Mouse (Mus musculus) thymus, postnatal 4 days (tissue): ENCODE data around the gene Upf2.
"Not testable (repeated sequence)": the region's sequence is repeated elsewhere in the genome, so short reads cannot be mapped to it uniquely, and the experiment has no call there.

ENCODE experiments used
- DNase-seq: peaks from one replicate; pipeline ENCODE4 v3.0.0; 2021

Upf2 gene

DNA sequence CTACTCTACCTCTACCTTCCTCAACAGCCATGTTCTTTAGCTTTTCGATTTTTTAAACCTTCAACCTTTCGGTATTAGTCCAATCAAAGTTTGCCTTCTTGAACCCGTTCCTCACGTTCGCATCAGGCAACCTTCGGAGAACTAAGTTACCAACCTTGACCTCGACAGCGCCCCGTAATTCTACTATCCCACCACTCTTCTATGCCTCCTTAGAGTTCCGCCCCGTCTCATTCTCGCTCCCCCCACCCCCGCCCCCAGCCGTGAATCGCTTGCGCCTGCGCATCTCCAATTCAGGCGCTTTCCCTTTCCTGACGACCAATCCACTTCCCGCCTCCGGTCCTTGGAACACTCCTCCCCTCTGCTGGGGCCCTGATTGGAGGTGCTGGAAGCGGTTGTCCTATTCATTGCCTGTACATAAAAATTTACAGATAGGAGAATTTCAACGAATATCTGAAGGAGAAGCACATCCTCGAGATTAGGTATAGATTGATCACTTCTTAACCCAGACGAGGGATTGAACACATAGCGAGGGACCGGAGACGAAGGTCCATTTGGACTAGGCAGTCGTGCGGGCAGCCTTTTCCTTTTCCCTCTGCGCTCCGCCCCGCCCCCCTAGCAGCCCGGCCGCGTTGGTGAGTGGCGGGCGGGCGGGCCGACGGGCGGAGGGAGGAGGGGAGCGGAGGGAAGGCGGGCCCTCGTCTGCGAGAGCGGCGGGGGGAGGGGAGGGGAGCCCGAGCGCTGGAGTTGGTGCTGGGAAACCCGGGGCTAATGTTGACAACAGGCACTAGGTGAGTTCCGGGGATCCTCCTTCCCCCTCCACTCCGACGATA lies at the start of gene Upf2:
Upf2 (plus strand) TSS at position 704 of the 830 bp plus-strand sequence.
- peak; percentile 99 for DNase-seq

DNA sequence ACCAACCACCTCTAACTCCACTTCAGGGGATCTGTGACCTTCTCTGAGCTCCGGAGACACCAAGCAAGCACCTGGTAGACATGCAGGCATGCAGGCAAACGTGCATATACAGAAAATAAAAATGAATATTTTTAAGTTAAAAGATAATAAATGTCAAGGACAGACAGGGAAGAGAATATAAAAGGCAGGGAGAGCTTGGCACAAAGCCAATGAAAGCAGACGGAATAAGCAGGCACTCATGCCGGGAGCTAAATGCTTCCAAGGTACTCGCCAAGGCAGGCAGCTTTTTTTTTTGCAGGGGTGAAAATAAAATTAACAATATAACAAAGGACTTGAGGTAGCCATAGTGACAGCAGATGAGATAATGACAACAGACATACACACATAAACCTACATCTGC lies 45.2 kb upstream of the Upf2 start:
- DNase-seq = no peak

DNA sequence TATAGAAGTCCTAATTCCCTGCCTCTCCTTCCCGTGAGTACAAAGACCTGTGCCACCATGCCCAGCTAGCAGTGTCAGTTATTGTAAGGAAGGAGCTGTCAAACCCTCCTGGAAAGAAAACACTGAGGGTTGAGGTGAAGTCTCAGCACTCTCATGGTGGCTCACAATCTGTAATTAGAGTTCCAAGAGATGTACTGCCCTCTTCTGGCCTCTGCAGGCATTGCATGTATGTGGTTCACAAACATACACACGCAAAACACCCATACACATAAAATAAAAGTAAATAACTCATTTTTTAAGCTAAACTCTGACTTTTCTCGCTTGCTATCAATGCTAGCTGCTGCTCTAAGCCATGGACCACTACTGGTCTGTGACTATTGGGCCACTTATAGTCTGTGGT lies 44.6 kb upstream of the Upf2 start:
- peak; percentile 74 for DNase-seq

DNA sequence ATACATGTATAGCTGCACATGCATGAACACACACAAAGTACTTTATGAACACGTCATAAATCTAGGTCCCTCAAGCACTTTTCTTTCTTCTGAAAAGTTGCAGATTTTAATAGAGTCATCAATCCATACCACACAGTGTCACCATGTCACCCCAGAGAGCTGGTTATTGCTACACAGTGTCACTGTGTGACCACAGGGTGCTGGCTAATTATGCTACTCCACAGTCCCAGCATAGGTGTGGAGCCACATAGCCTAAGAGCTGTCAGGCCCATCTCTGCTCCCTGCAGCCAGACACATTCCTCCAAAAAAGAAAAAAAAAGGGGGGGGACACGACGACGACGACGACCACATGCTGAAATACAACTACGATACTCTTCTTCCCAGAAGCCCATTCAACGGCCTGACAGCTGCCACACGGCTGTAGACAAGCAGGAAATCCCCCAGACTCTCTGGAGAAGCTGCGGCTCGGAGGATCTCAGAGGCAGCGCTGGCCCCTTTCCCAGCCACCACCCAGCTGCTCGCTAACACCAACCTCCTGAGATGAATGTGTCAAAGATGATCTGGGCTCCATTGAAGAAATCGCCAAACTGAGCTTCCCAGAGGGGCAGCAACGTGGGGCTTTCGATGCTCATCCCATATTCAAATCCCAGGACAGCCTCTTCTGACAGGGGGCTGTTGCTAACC lies 39.8 kb upstream of the Upf2 start:
- no peak for DNase-seq

DNA sequence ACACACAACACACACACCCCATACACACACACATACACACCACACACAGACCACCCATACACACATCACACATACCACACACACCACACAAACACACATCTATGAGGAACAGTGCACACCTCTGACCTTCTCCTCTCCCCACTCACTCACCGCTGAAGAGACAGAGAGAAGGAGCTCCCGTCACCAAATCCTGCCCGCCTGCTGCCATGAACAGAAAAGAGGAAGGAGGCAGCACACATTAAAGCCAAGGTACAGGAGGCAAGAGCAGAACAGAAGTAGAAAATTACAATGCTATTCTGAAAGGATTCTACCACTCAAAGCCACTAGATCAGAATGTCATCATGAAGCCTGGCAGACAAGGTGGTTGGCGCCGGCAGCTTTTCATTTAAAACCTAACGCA lies 28.4 kb upstream of the Upf2 start:
- no peak for DNase-seq

DNA sequence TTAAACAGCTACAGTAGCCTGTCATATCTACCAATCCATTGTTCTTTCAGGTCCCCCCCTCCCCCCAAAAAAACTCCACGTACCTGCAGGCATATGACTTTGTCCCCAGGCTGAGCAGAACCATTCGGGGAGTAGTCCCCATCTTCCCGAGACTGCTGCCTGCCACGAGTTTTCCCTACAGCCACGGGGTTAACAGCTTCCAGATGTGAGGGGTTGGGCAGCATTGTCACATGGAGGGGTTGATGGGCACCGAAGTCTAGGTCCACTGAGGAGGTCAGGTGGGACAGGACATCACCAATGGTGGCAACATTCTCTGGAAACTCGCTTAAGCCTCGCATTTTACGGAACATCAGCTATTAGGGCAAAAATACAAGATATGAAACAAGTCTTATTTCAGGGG lies 27.5 kb upstream of the Upf2 start:
- DNase-seq = no peak

DNA sequence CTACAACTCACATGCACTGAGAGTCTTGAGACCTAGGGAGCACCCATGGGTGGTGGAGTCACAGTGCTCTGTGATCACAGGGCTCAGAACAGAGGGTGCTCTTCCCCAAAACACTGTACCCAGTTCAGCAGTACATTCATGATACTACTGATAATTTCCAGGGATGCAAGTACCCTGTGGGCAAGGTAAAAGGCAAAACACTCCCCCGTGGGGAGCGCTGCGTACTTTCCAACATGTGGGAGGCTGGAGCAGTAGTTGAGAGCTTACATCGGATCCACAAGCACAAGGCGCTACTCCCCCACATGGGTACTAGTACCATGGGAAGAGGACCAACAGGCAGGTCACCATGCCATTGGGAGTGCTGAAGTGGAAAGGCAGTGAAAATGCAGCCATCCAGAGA lies 23.8 kb upstream of the Upf2 start:
- DNase-seq = no peak

DNA sequence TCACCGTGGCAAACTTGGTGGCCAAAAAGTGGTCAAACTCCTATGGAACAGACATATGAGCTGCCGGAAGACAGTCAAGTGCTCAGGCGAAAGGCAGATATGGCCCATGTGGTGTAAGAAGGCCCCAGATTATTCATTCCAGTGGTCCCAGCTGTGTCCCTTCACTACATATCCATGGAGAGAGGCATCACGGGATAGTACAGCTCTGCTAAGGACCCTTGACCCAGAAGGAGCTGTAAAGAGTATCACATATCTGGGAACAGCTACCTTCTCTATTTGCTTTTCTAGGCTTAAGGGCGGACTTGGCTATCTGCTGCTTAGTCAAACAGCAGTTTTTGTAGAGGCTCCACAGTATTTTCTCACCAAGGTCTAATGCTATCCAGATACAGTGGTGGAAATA lies 21.5 kb upstream of the Upf2 start:
- no peak for DNase-seq

DNA sequence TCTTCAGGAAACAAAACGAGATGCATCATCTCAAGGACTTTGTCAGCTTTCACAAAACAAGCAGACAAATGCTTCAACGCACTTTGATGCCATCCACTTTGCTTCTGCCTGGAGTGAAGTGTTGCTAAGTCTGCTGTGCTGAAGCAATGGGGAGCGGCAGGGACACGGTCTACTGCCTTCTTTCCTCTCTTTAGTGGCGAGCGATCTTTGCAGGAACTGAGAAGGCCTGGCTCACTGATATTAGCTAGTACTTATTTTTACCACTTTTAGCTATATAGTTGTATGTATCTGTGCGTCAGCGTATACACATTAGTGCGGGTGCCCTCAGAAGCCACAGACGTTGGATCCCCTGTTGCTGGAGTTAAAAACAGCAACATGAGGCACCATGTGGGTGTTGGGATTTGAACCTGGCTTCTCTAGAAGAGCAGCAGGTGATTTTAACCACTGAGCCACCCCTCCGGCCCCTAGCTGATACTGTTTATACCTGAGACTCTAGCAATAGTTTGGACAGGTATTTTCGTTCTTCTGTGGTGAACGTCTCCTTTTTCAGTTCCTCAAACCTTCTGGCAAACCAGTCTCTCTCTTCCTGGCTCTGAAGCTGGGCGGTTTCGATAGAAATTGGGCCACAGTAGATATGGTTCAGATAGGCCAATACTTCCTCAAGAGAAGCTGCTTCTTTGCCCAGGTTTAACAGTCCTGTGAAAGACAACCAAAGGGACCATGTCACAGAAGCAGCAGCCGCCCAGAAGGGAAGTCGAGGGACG lies 20.8 kb upstream of the Upf2 start:
- no peak for DNase-seq

DNA sequence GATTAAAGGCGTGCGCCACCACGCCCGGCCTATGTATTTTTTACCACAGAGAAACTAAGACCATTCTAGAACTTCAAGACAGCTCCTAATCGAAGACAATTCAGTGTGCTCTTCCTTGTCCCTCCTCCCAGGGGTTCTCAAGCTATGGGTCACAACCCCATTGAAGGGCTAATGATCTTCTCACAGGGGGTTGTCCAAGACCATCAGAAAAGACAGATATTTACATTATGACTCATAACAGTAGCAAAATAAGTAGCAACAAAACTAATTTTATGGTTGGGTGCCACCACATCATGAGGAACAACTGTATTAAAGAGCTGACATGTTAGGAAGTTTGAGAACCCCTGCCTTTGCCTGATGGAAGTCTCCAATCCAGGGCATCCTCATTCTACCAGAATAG lies 19.3 kb upstream of the Upf2 start:
- DNase-seq = no peak

DNA sequence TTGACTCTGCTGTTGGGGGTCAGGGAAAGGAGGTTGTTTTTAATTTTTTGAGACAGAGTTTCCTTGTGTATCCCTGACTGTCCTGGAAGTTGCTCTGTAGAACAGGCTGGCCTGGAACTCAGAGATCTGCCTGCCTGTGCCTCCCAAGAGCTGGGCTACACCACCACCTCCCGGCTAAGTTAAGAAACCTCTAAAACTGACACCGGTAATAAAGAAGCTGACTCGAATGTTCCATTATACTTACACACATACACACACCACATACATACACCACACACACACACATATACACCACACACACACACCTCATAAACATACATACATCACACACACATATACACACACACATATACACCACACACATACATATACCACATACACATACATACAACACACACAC lies 16.3 kb upstream of the Upf2 start:
- no peak for DNase-seq

DNA sequence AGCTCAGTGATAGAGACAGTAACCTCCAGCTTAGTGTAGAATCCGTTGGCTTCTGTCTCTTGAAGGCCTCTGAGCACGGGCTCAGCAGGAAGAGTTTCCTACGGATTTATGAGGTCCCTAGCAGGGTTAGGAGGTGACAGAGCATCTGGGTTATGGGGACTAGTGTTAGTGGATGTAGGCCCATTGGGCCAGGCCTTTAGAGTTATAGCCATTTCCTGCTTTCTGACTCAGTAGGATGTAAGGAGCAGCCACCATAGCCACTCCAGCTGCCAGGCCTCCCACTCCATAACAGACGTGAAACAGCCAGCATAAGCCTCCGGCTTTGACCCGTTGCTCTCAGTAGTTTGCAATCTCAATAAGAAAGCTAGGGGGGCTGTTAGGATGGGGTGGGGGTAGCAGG lies 15.2 kb upstream of the Upf2 start:
- no peak for DNase-seq

DNA sequence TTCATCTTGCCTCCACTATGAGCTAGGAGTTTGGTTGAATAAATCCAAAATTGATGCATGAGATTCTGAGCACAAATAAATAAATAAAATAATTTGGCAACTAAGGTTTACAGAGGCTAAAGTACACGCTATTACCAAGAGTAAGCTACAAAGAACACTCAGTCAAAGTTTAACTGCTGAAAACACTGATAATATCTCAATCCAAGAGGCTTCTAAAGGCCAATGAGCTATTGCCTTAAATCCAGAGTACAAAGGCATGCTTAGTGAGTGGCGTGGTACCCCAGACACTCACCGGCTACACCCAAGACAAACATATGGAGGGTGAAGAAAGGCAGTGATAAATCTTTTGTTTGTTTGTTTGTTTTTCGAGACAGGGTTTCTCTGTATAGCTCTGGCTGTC lies 14.7 kb upstream of the Upf2 start:
- no peak for DNase-seq

DNA sequence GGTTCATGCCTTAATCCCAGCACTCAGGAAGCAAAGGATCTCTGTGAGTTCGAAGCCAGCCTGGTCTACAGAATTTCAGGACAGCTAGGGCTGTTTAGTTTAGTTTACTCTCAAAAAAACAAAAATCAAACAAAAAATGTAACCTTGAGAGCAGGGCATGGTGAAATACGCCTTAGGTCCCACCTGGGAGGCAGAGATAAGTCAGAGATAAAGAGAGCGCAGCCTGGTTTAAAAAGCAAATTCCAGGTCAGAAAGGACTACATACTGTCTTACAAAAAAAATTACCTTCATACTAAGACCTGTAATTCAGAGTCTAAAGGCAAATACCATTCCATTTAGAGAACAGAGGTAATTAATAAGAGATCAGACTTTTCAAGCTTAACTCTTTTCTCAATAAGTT lies 11.9 kb upstream of the Upf2 start:
- DNase-seq = no peak

DNA sequence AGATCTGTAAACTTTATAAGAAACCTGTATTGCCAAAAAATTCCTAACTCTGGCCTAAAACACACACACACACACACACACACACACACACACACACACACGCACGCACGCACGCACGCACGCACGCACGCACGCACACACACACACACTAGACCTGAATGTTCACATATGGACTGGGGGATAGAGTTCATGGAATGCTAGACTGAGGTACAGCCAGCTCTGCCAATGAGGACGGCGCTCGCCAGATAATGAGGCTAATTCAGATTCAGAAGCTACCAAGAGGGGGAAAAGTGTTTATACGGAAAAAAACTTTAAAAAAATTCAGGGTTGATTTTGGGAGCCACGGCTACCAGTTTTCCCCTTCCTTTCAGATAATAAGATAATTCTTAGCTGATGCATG lies 11.4 kb upstream of the Upf2 start:
- DNase-seq = no peak

DNA sequence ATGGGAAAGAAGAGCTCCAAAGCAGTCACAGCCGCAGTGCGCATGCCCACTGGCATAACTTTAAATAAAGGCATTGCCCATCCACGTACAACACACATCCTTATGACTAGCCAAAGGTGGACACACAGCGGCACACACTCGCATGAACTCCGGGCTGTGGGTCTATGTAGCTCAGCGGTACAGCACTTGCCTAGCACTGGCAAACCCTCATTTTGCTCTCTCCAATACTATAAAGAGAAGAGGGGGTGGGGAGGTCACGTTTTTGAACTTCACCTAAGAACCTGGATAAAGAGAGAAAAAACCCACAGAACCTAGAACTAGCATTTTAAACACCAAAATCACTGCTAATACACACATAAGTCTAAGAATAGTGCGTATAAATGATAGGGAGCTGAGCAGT lies 10.3 kb upstream of the Upf2 start:
- DNase-seq = no peak

DNA sequence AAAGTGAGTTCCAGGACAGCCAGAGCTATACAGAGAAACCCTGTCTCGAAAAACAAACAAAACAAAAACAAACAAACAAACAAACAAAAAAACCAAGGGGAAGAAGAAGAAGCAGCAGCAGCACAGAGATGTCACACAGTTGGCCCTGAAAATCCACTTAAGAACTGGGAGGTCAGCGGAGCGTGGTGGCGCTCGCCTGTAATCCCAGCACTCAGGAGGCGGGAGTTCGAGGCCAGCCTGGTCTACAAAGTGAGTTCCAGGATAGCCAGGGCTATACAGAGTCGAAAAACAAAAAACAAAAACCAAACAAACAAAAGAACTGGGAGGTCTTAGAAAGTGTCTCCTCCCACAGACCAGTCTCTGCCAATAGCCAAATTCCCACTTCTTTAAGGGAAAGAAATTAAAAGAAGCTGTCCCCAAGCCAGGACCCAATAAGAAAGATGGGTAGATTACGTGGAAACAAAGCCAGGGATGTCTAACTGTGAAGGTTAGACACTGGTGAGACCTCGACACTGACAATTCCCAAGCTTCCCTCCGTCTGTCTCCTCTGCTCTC lies 9.3 kb upstream of the Upf2 start:
- no peak for DNase-seq

DNA sequence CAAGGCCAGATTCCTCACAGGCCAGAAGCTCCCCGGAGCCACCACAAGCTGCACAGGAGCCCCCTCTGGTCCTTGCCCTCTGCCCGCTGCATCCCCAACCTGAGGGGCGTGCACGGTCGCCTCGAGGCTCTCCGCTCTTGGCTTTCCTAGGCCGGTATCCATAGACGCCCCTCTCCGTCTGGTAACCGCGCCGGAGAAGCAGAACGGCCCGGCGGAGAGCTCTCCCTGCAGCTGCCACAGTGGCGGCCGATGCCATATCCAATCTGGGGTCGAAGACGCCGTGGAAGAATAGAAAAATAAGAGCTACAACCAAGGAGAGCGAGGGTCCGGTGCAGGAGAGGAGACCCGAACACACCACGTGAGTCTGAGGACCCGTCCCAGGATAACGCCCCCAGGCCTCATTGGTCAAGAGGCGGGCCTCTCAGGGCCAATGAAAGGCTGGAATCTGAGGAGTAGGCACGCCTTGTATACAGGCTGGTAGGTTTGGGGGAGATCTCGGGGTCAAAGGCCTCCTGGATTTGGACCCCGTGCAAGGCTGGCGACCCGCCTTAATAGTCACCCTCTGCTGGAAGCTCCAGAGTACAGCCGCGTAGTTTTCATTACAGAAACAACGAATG lies 8.7 kb upstream of the Upf2 start, which contains the start of gene Dhtkd1:
Dhtkd1 (minus strand) TSS at position 377 of the 617 bp plus-strand sequence.
- peak; percentile 56 for DNase-seq

DNA sequence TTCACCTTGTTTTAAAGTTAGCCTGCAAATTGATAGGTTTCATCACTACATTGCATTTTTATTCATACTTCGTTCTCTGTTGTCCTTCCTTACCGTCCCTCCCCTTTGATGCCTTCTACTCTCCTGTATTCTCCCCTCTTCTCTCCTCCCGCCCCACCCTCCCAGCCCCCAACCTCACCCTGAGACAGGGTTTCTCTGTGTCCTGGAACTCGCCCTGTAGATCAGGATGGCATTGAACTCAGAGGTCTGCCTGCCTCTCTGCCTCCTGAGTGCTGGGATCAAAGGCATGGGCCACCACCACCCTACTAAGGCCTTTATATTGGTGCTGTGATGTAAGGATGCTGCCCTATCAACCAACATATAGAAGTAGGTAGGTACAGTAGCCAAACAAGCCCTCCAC lies 8.2 kb upstream of the Upf2 start:
- DNase-seq = no peak

DNA sequence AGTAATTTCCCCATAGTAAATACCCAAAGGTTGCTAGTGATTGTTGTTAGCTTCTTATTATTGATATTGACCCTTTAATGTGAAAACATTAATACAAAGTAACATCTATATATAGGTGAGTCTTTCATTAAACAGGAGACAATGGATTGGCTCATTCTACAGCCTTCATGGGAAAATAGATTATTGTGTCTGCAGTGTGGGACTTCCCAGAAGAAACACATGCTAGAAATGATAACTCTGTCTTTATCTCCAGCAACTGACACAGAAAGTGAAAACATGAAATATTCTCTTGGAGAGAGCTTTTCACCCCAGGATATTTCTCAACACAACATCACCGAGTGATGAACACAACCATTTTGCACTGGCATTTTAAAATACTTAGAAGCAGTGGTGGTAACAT lies 5.6 kb upstream of the Upf2 start:
- no peak for DNase-seq

DNA sequence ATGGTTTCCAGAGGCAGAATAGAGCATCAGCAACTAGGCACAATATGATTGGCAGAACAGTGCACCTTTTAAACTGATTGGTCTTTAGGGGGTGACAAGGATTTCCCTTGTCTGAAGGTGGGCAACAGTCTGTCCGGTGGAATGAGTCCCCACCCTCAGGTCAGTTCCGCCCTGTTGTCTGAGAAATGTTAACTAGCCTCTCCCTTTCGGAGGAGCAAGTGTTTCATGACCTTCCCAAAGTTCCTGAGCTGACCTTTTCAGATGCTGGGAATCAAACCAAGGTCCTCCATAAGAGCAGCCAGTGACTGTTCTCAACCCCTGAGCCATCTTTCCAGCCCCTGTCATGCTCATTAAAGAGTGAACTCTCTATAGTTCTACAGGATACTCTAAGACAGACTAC lies 4.4 kb upstream of the Upf2 start:
- no peak for DNase-seq

DNA sequence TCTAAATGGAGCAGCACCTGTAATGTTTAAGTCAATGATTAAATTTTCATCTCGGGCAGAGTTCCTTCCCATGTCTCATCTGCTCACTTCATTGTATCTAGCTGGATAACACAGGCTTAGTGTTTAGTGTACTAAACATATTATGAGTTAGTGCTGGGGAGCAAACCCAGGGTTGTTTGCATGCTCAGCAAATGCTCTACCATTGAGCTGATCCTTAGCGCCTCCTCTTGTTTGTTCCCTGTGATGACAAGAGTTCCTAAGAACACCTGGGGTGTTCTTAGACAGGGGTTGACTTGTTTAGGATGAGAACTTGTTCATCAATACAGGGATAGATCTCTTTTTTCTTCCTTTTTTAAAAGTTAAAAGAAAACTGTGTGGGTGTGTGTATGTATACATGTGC lies 2.3 kb upstream of the Upf2 start:
- DNase-seq = no peak

DNA sequence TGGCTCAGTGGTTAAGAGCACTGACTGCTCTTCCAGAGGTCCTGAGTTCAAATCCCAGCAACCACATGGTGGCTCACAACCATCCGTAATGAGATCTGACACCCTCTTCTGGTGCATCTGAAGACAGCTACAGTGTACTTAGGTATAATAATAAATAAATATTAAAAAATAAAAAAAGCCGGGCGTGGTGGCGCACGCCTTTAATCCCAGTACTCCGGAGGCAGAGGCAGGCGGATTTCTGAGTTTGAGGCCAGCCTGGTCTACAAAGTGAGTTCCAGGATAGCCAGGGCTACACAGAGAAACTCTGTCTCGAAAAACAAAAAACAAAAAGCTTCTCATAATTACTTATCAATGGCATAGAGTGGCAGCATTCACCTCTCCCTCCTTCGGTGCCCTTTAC lies 1.4 kb upstream of the Upf2 start:
- DNase-seq = not testable (repeated sequence)
